Mouse (Mus musculus) liver, adult 2 months (tissue): Measurements from ENCODE around the gene Tmprss4. TPM values are rescaled to one million over a fixed set of nuclear protein-coding genes. Genes with fewer than 3 reads are reported as not detected.

Source experiments
- DNase-seq: peaks from one replicate; pipeline ENCODE4 v3.0.0-alpha.2; 2011; ENCODE audit warnings: low read depth, low spot score; ENCODE audit errors: extremely low read depth
- H3K27ac ChIP-seq: fragments of 200-500 bp; replicated peaks from 2 replicates; pipeline ENCODE4 v1.5.1; 2012; ENCODE audit warnings: low read depth, mild to moderate bottlenecking, control low read depth, inconsistent platforms, low read length; ENCODE audit not compliant: insufficient read depth
- H3K27me3 ChIP-seq: fragments of 200-500 bp; 2 replicates; pipeline ENCODE4 v1.6.1; 2012; ENCODE audit warnings: mild to moderate bottlenecking, moderate library complexity, low read length, inconsistent platforms; ENCODE audit not compliant: control insufficient read depth, insufficient read depth
- H3K36me3 ChIP-seq: fragments of 200-500 bp; 2 replicates; pipeline ENCODE4 v1.6.1; 2012; ENCODE audit warnings: low read length, inconsistent platforms; ENCODE audit not compliant: control insufficient read depth, insufficient read depth
- H3K4me1 ChIP-seq: fragments of 200-500 bp; 2 replicates; pipeline ENCODE4 v1.6.1; 2011; ENCODE audit warnings: low read length; ENCODE audit not compliant: control insufficient read depth, insufficient read depth
- H3K4me3 ChIP-seq: fragments of 200-500 bp; 2 replicates; pipeline ENCODE4 v1.5.1; 2011; ENCODE audit warnings: low read depth, mild to moderate bottlenecking, control low read depth, low read length, moderate library complexity; ENCODE audit not compliant: insufficient read depth
- H3K79me2 ChIP-seq: fragments of 200-500 bp; 2 replicates; pipeline ENCODE4 v1.6.1; 2012; ENCODE audit warnings: inconsistent platforms, mild to moderate bottlenecking, low read length, moderate library complexity; ENCODE audit not compliant: control insufficient read depth, insufficient read depth
- H3K9ac ChIP-seq: fragments of 200-500 bp; 2 replicates; pipeline ENCODE4 v1.6.1; 2012; ENCODE audit warnings: low read depth, mild to moderate bottlenecking, control low read depth, inconsistent platforms, low read length
- CTCF ChIP-seq: fragments of 200-500 bp; IDR thresholded peaks from 2 replicates; pipeline ENCODE4 v1.5.1; 2011; ENCODE audit warnings: low read depth, low read length, control low read depth
- POLR2A ChIP-seq: fragments of 200-500 bp; IDR thresholded peaks from 2 replicates; pipeline ENCODE4 v1.6.1; 2011; ENCODE audit warnings: low read length, control low read depth; ENCODE audit not compliant: insufficient read depth; ENCODE audit errors: extremely low read depth
- WGBS: fragments of 180-500 bp; shearing (Covaris S2); methylation state at CpG from one replicate; pipeline ENCODE4 v1.1.7; 2018; 5-methylcytosine and 5-hydroxymethylcytosine counted together
- polyA plus RNA-seq: library from polyadenylated mRNA; depleted of rRNA; stranded (reverse); fragments of >200 nt; gene quantifications from 2 replicates; pipeline ENCODE4 v1.2.3, GENCODE M21; 2012
- total RNA-seq: library from RNA; depleted of rRNA; stranded (reverse); fragments of >200 nt; gene quantifications from 2 replicates; pipeline ENCODE4 v1.2.3, GENCODE M21; 2014

Gene Tmprss4
- total and polyA plus RNA-seq, 2 experiments, result 0.37 to 0.43 TPM

DNA sequence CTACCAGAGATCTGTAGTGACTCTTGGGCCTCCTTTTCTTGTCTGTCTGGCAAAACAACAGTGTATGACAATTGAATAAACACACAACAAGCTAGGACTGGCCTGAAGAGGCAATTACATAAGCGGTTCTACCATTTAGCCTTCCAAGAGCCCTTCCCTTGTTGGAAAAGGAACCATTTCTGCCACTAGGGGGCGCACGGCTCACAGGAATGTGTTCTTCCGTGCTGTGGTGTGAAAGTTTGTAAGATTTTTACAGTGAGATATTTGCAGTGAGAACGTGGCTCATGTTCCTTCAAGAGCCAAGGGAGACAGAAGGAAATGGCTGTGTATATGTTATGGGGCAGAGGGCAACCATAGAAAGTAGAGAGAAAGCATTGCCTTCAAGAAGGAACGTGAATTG lies 17.7 kb upstream of the Tmprss4 start:
- no peaks in the 10 kb centered on the region for H3K79me2 ChIP-seq
- H3K27ac ChIP-seq, result no peak overlapping the region
- no peak overlapping the region for H3K4me3 ChIP-seq
- no peaks in the 10 kb centered on the region for H3K4me1 ChIP-seq
- TF ChIP-seq CTCF (peak; percentile 78), POLR2A (no peak)
- DNase-seq, result peak; percentile 74
- no peaks in the 10 kb centered on the region for H3K27me3 ChIP-seq
- 16% methylated on average over 6 of the region's 6 CpGs for WGBS
- H3K36me3 ChIP-seq, result no peaks in the 10 kb centered on the region
- no peak overlapping the region for H3K9ac ChIP-seq

DNA sequence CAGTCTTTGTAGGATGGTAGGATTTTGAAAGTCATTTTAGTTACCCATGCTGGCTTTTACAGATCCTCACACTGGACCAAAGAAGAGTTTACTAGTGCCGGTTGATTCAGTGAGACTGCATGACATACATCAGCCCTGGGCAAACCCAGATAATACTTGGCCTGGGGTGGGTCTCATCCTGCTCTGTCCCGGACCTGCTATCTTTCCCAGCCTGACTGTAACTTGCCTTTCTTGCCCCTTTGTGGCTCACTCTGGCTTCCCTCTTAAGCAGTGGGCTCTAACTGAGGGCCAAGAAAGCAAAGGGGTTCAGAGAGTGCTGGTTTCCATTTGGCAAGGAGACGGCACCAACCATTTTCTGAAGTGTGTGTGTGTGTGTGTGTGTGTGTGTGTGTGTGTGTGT lies 15.8 kb upstream of the Tmprss4 start:
- Histone ChIP-seq H3K9ac (no peak overlapping the region), H3K27ac (no peak overlapping the region), H3K27me3 (no peaks in the 10 kb centered on the region), H3K79me2 (no peaks in the 10 kb centered on the region), H3K36me3 (no peaks in the 10 kb centered on the region), H3K4me3 (no peak overlapping the region), H3K4me1 (no peaks in the 10 kb centered on the region)
- TF ChIP-seq CTCF, result no peak
- TF ChIP-seq POLR2A, result no peak
- 94% methylated on average over 3 of the region's 3 CpGs for WGBS
- DNase-seq, result no peak

DNA sequence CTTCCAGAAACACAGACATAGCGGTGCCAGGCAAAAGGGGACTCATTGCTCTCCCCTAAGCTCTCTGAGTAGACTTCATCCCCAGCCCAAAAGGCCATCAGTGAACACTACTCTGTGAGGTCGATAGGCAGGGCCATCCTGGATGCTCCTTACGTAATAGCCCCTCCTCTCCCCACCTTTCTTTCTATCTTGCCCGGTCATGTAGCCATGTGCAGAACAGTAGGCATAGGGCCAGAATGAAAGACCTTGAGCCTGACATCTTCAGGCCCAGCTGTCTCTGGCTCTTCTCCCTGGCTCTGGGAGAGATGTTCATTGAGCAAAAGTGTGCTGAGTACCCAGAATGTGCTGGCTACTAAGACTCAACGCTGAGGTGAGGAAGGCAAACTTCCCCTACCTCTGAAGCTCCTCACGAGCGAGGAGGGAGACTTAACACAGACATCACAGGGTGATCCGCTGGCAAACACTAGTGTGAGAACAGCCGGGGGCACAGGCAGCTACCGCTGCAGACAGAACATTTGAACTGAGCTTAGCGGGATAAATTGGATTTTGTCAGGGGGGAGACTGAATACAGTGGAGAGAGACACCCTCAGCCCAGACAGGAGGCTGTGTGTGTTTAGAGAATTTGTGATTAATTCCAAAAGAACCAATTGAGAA lies 11.8 kb upstream of the Tmprss4 start:
- H3K4me1 ChIP-seq, result no peaks in the 10 kb centered on the region
- H3K4me3 ChIP-seq, result no peak overlapping the region
- no peak overlapping the region for H3K9ac ChIP-seq
- no peaks in the 10 kb centered on the region for H3K79me2 ChIP-seq
- 51% methylated on average over 11 of the region's 11 CpGs for WGBS
- TF ChIP-seq POLR2A (no peak), CTCF (no peak)
- no peak overlapping the region for H3K27ac ChIP-seq
- no peaks in the 10 kb centered on the region for H3K27me3 ChIP-seq
- H3K36me3 ChIP-seq, result no peaks in the 10 kb centered on the region
- peak; percentile 73 for DNase-seq

DNA sequence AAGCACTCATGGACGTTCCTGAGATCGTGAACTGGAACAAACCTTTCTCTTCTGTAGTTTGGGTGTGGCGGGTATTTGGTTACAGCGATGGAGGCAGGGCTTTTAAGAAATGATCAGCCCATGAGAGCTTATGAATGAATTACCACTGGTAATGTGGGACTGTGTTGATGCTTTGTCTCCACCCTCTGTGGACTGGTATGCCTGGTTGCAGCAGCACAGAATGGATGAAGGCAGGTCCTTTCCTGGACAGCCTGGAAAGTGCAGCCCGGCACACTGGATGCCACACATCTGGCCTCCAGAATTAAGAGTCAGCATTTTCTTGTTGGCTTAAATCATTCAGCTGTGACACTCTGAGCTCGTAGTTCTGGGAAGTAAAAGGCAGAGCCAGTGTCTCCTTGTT lies 8.1 kb upstream of the Tmprss4 start:
- WGBS, result 87% methylated on average over 6 of the region's 6 CpGs
- no peaks in the 10 kb centered on the region for H3K4me1 ChIP-seq
- H3K27me3 ChIP-seq, result no peaks in the 10 kb centered on the region
- TF ChIP-seq CTCF (no peak), POLR2A (no peak)
- no peak overlapping the region for H3K27ac ChIP-seq
- H3K4me3 ChIP-seq, result no peak overlapping the region
- no peak overlapping the region for H3K9ac ChIP-seq
- H3K79me2 ChIP-seq, result no peaks in the 10 kb centered on the region
- no peak for DNase-seq
- H3K36me3 ChIP-seq, result no peaks in the 10 kb centered on the region

DNA sequence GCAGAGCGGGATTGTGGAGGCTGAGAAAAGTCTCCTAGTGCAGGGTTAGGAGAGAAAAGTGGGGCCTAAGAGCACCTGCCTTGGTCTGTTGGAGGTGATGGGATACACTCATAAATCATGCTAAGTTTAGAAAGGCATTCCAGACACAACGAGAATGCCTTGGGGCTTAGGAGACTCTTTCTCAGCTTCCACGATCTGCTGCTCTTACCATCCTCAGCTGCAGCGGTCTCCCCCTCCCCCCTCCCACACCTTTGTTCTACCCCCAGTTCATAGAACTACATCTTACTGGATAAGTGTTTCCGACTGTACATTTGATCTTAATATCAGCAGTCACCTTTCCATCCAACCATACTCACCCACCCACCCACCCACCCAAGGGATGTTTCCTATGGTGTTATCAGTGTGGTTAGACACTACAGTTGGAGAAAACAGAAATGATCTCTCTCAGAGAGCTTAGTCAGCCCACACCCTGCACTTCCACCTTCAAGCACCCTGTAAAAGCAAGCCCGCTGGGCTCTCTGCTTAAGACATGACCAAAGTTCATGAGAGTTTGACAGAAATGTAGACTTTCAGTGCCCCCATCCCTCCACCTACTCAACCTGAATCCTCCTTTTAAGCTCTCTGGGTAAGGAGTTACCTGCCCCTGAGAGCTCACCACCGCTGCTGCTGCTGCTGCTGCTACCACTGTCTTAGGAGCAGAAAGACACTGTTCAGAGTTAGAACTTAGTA lies 3.3 kb upstream of the Tmprss4 start:
- H3K79me2 ChIP-seq, result no peaks in the 10 kb centered on the region
- TF ChIP-seq POLR2A (no peak), CTCF (no peak)

DNA sequence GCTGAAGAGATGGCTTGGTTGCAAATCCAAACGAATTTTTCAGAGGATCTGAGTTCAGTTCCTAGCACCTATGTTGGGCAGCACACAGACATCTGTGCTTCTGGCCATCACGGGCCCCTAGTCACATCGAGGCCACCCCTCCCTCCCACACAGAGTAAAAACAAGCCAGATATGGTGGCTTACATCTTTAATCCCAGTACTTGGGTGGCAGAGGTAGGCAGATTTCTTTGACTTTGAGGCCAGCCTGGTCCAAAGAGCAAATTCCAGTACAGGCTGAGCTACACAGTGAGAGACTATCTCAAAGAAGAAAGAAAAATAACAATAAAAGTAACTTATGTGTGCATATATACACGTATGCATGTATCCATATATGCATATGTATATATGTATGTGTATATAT lies 2.2 kb upstream of the Tmprss4 start:
- DNase-seq, result no peak
- peaks cover 13% of the 10 kb centered on the region; the same call in 1 of the 2 replicates for H3K4me1 ChIP-seq
- no peaks in the 10 kb centered on the region for H3K36me3 ChIP-seq
- 74% methylated on average over 4 of the region's 4 CpGs for WGBS
- H3K27ac ChIP-seq, result no peak overlapping the region
- H3K27me3 ChIP-seq, result no peaks in the 10 kb centered on the region
- H3K4me3 ChIP-seq, result no peak overlapping the region
- TF ChIP-seq POLR2A, result no peak
- TF ChIP-seq CTCF, result no peak
- no peak overlapping the region for H3K9ac ChIP-seq
- no peaks in the 10 kb centered on the region for H3K79me2 ChIP-seq

More for the DNA sequence above, 3.3 kb upstream of the Tmprss4 start:
- H3K27ac ChIP-seq, result no peak overlapping the region
- no peaks in the 10 kb centered on the region for H3K27me3 ChIP-seq
- DNase-seq, result no peak
- WGBS, result 92% methylated on average over 7 of the region's 7 CpGs
- H3K4me3 ChIP-seq, result no peak overlapping the region
- H3K9ac ChIP-seq, result no peak overlapping the region
- peaks cover 7% of the 10 kb centered on the region; the same call in 1 of the 2 replicates for H3K4me1 ChIP-seq
- no peaks in the 10 kb centered on the region for H3K36me3 ChIP-seq
